Mouse (Mus musculus) brown adipose tissue, adult 24 weeks (tissue): ENCODE measurements around the gene Wdr4. TPM values are rescaled to one million over a fixed set of nuclear protein-coding genes. Genes with fewer than 3 reads are reported as not detected.
"Not testable (repeated sequence)": the region's sequence is repeated elsewhere in the genome, so short reads cannot be mapped to it uniquely, and the experiment has no call there.

Experiments used
- H3K27ac ChIP-seq: fragments of 200-500 bp; replicated peaks from 2 replicates; pipeline ENCODE4 v1.5.1; 2012; ENCODE audit warnings: low read depth, mild to moderate bottlenecking, low read length
- H3K4me1 ChIP-seq: fragments of 200-500 bp; 2 replicates; pipeline ENCODE4 v1.6.1; 2012; ENCODE audit warnings: low read length, mixed read lengths; ENCODE audit not compliant: control insufficient read depth, insufficient read depth, insufficient read length
- H3K4me3 ChIP-seq: fragments of 200-500 bp; 2 replicates; pipeline ENCODE4 v1.5.1; 2012; ENCODE audit warnings: low read depth, mild to moderate bottlenecking, low read length, moderate library complexity; ENCODE audit not compliant: insufficient read depth
- polyA plus RNA-seq: library from polyadenylated mRNA; stranded (reverse); fragments of >200 nt; gene quantifications from 2 replicates; pipeline ENCODE4 v1.2.4, GENCODE M21; 2012; ENCODE audit not compliant: missing spikeins, insufficient read depth, insufficient read length

The Wdr4 gene
- polyA plus RNA-seq = 7.0 and 15.9 TPM in 2 replicates

GRCm38 (mm10) chr17:31519946-31520838 lies at the start of gene Wdr4, which contains the start of gene Ndufv3:
Wdr4 (minus strand) TSS chr17:31519980.
Ndufv3 (plus strand) TSS chr17:31520115.
- Histone ChIP-seq H3K4me1 (peaks cover 2% of the 10 kb centered on the region; the same call in 1 of the 2 replicates), H3K27ac (peak within 1 kb of the TSS; percentile 73), H3K4me3 (peak within 1 kb of the TSS; percentile 80)

- peak overlapping the region; percentile 27; the same call in 1 of the 2 replicates for H3K4me3 ChIP-seq
- H3K27ac ChIP-seq = no peak overlapping the region
- H3K4me1 ChIP-seq = peaks cover 19% of the 10 kb centered on the region
Observed at GRCm38 (mm10) chr17:31566276-31566675, 46.5 kb upstream of the Wdr4 start.

GRCm38 (mm10) chr17:31565141-31566056 lies 45.6 kb upstream of the Wdr4 start:
- peak overlapping the region; percentile 97 for H3K4me3 ChIP-seq
- peak overlapping the region; percentile 65; the same call in 1 of the 2 replicates for H3K27ac ChIP-seq
- peaks cover 17% of the 10 kb centered on the region for H3K4me1 ChIP-seq

GRCm38 (mm10) chr17:31564858-31565140 lies 45.0 kb upstream of the Wdr4 start:
- Histone ChIP-seq H3K27ac (no peak overlapping the region), H3K4me3 (peak overlapping the region; percentile 97), H3K4me1 (peaks cover 17% of the 10 kb centered on the region)

GRCm38 (mm10) chr17:31564015-31564857 lies 44.5 kb upstream of the Wdr4 start, which contains the start of gene Pknox1:
Pknox1 (plus strand) TSS chr17:31564734.
- peak within 1 kb of the TSS; percentile 98 for H3K27ac ChIP-seq
- H3K4me3 ChIP-seq = peak within 1 kb of the TSS; percentile 97
- peaks cover 17% of the 10 kb centered on the region for H3K4me1 ChIP-seq

GRCm38 (mm10) chr17:31563632-31564014 lies 43.8 kb upstream of the Wdr4 start:
- peak overlapping the region; percentile 86 for H3K4me3 ChIP-seq
- peaks cover 17% of the 10 kb centered on the region for H3K4me1 ChIP-seq
- peak overlapping the region; percentile 98 for H3K27ac ChIP-seq

GRCm38 (mm10) chr17:31559021-31559789 lies 39.4 kb upstream of the Wdr4 start:
- Histone ChIP-seq H3K27ac (no peak overlapping the region), H3K4me3 (no peak overlapping the region), H3K4me1 (no peaks in the 10 kb centered on the region; the same call in 1 of the 2 replicates)

GRCm38 (mm10) chr17:31557947-31558542 lies 38.3 kb upstream of the Wdr4 start:
- Histone ChIP-seq H3K27ac (0 out of 2 replicates have a peak overlapping the region, but pooled peaks have one; percentile 11), H3K4me1 (no peaks in the 10 kb centered on the region; the same call in 1 of the 2 replicates), H3K4me3 (peak overlapping the region; percentile 13)

GRCm38 (mm10) chr17:31557124-31557880 lies 37.5 kb upstream of the Wdr4 start:
- H3K4me1 ChIP-seq = no peaks in the 10 kb centered on the region; the same call in 1 of the 2 replicates
- peak overlapping the region; percentile 13 for H3K4me3 ChIP-seq
- H3K27ac ChIP-seq = 0 out of 2 replicates have a peak overlapping the region, but pooled peaks have one; percentile 1

- no peak overlapping the region for H3K27ac ChIP-seq
- H3K4me3 ChIP-seq = no peak overlapping the region
- H3K4me1 ChIP-seq = no peaks in the 10 kb centered on the region; the same call in 1 of the 2 replicates
Observed at GRCm38 (mm10) chr17:31556253-31556652, 36.5 kb upstream of the Wdr4 start.

- not testable (repeated sequence) for H3K4me3 ChIP-seq, H3K27ac ChIP-seq, H3K4me1 ChIP-seq
Observed at GRCm38 (mm10) chr17:31552601-31553000, 32.8 kb upstream of the Wdr4 start.

GRCm38 (mm10) chr17:31549389-31549788 lies 29.6 kb upstream of the Wdr4 start:
- H3K4me3 ChIP-seq = no peak overlapping the region
- no peak overlapping the region for H3K27ac ChIP-seq

GRCm38 (mm10) chr17:31547974-31548373 lies 28.2 kb upstream of the Wdr4 start:
- no peaks in the 10 kb centered on the region for H3K4me1 ChIP-seq
- no peak overlapping the region for H3K4me3 ChIP-seq
- H3K27ac ChIP-seq = no peak overlapping the region

More at GRCm38 (mm10) chr17:31549389-31549788, 29.6 kb upstream of the Wdr4 start:
- H3K4me1 ChIP-seq = no peaks in the 10 kb centered on the region
